Mouse (Mus musculus) embryonic facial prominence, embryonic 10.5 days (tissue): ENCODE data around the gene Pbx3. TPM values are rescaled to one million over a fixed set of nuclear protein-coding genes. Genes with fewer than 3 reads are reported as not detected.
A peak's percentile ranks its signal among the peaks of the same experiment; 100 is the strongest.

Experiments
- DNase-seq: peaks from one replicate; pipeline ENCODE4 v3.0.0-alpha.2; 2017; ENCODE audit warnings: low spot score
- H3K27ac ChIP-seq: fragments of 300-500 bp; sonication (generic); replicated peaks from 2 replicates; pipeline ENCODE4 v1.5.1; 2016; ENCODE audit warnings: mild to moderate bottlenecking
- H3K27me3 ChIP-seq: fragments of 300-500 bp; sonication (generic); replicated peaks from 2 replicates; pipeline ENCODE4 v1.6.1; 2016; ENCODE audit warnings: low read depth, mild to moderate bottlenecking; ENCODE audit not compliant: poor library complexity, severe bottlenecking
- H3K36me3 ChIP-seq: fragments of 300-500 bp; sonication (generic); replicated peaks from 2 replicates; pipeline ENCODE4 v1.6.1; 2016; ENCODE audit warnings: mild to moderate bottlenecking, moderate library complexity
- H3K4me1 ChIP-seq: fragments of 300-500 bp; sonication (generic); 2 replicates; pipeline ENCODE4 v1.6.1; 2016
- H3K4me3 ChIP-seq: fragments of 300-500 bp; sonication (generic); 2 replicates; pipeline ENCODE4 v1.5.1; 2016; ENCODE audit warnings: mild to moderate bottlenecking, moderate library complexity
- H3K9me3 ChIP-seq: fragments of 300-500 bp; sonication (generic); 2 replicates; pipeline ENCODE4 v1.6.1; 2016; ENCODE audit warnings: mild to moderate bottlenecking
- WGBS: fragments of 180-500 bp; shearing (Covaris S2); methylation state at CpG from one replicate; pipeline ENCODE4 v1.1.7; 2016; 5-methylcytosine and 5-hydroxymethylcytosine counted together
- polyA plus RNA-seq: library from polyadenylated mRNA; unstranded; fragments of >200 nt; fragmentation: Nextera tagmentation; extraction: Ambion mirVana; gene quantifications from 2 replicates; pipeline ENCODE4 v1.2.1, GENCODE M21; 2016

Pbx3 gene
- polyA plus RNA-seq, 1 experiment from 2014 or later = 36.7 TPM

GRCm38 (mm10) chr2:34240885-34241284 is 132.1 kb downstream of the Pbx3 start:
- H3K9me3 ChIP-seq = no peaks in the 10 kb centered on the region
- H3K4me3 ChIP-seq = no peak overlapping the region
- H3K36me3 ChIP-seq = no peaks in the 10 kb centered on the region

GRCm38 (mm10) chr2:34239315-34239858 is 133.6 kb downstream of the Pbx3 start:
- Histone ChIP-seq H3K27me3 (no peaks in the 10 kb centered on the region), H3K4me1 (peaks cover 40% of the 10 kb centered on the region), H3K36me3 (no peaks in the 10 kb centered on the region), H3K27ac (no peak overlapping the region), H3K9me3 (no peaks in the 10 kb centered on the region), H3K4me3 (no peak overlapping the region)
- WGBS = 59% methylated on average over 4 of the region's 4 CpGs
- DNase-seq = no peak

More at GRCm38 (mm10) chr2:34240885-34241284, 132.1 kb downstream of the Pbx3 start:
- no peaks in the 10 kb centered on the region for H3K27me3 ChIP-seq
- DNase-seq = no peak
- no peak overlapping the region for H3K27ac ChIP-seq
- peaks cover 27% of the 10 kb centered on the region for H3K4me1 ChIP-seq

GRCm38 (mm10) chr2:34235467-34236075 is 137.4 kb downstream of the Pbx3 start:
- 61% methylated on average over 8 of the region's 8 CpGs for WGBS
- no peaks in the 10 kb centered on the region for H3K27me3 ChIP-seq
- H3K4me1 ChIP-seq = peaks cover 62% of the 10 kb centered on the region
- H3K27ac ChIP-seq = 0 out of 2 replicates have a peak overlapping the region, but pooled peaks have one; percentile 8
- H3K36me3 ChIP-seq = no peaks in the 10 kb centered on the region
- H3K9me3 ChIP-seq = no peaks in the 10 kb centered on the region
- no peak overlapping the region for H3K4me3 ChIP-seq
- DNase-seq = no peak

GRCm38 (mm10) chr2:34234274-34234673 is 138.7 kb downstream of the Pbx3 start:
- Histone ChIP-seq H3K4me1 (peaks cover 67% of the 10 kb centered on the region), H3K27ac (no peak overlapping the region), H3K9me3 (no peaks in the 10 kb centered on the region), H3K4me3 (no peak overlapping the region), H3K27me3 (no peaks in the 10 kb centered on the region), H3K36me3 (no peaks in the 10 kb centered on the region)
- DNase-seq = no peak
- 53% methylated on average over 1 of the region's 1 CpGs for WGBS

GRCm38 (mm10) chr2:34233271-34233670 is 139.7 kb downstream of the Pbx3 start:
- Histone ChIP-seq H3K4me1 (peaks cover 68% of the 10 kb centered on the region), H3K27me3 (no peaks in the 10 kb centered on the region), H3K27ac (no peak overlapping the region), H3K36me3 (no peaks in the 10 kb centered on the region), H3K9me3 (no peaks in the 10 kb centered on the region), H3K4me3 (no peak overlapping the region)
- DNase-seq = no peak
- WGBS = 78% methylated on average over 5 of the region's 5 CpGs

GRCm38 (mm10) chr2:34227688-34228087 is 145.3 kb downstream of the Pbx3 start:
- Histone ChIP-seq H3K4me3 (no peak overlapping the region), H3K27me3 (no peaks in the 10 kb centered on the region), H3K27ac (no peak overlapping the region), H3K36me3 (peaks cover 14% of the 10 kb centered on the region), H3K4me1 (peaks cover 55% of the 10 kb centered on the region), H3K9me3 (no peaks in the 10 kb centered on the region)
- DNase-seq = no peak
- WGBS = 88% methylated on average over 4 of the region's 4 CpGs

- DNase-seq = no peak
- no peak overlapping the region for H3K4me3 ChIP-seq
- H3K36me3 ChIP-seq = peaks cover 18% of the 10 kb centered on the region
- H3K9me3 ChIP-seq = no peaks in the 10 kb centered on the region
- no peak overlapping the region for H3K27ac ChIP-seq
- 72% methylated on average over 6 of the region's 6 CpGs for WGBS
- H3K27me3 ChIP-seq = no peaks in the 10 kb centered on the region
- peaks cover 39% of the 10 kb centered on the region for H3K4me1 ChIP-seq
Measured at GRCm38 (mm10) chr2:34225470-34225869, 147.5 kb downstream of the Pbx3 start.

GRCm38 (mm10) chr2:34221477-34221876 is 151.5 kb downstream of the Pbx3 start:
- no peak for DNase-seq
- Histone ChIP-seq H3K36me3 (peaks cover 18% of the 10 kb centered on the region), H3K27ac (no peak overlapping the region), H3K9me3 (no peaks in the 10 kb centered on the region), H3K4me3 (no peak overlapping the region), H3K4me1 (peaks cover 8% of the 10 kb centered on the region), H3K27me3 (no peaks in the 10 kb centered on the region)
- 87% methylated on average over 3 of the region's 3 CpGs for WGBS

- Histone ChIP-seq H3K27ac (no peak overlapping the region), H3K36me3 (peaks cover 15% of the 10 kb centered on the region), H3K4me3 (no peak overlapping the region), H3K4me1 (no peaks in the 10 kb centered on the region; the same call in 1 of the 2 replicates), H3K9me3 (no peaks in the 10 kb centered on the region), H3K27me3 (no peaks in the 10 kb centered on the region)
- 95% methylated on average over 1 of the region's 1 CpGs for WGBS
- DNase-seq = no peak
Measured at GRCm38 (mm10) chr2:34219150-34219549, 153.8 kb downstream of the Pbx3 start.

- peaks cover 12% of the 10 kb centered on the region for H3K36me3 ChIP-seq
- no peaks in the 10 kb centered on the region for H3K4me1 ChIP-seq
- no peak overlapping the region for H3K27ac ChIP-seq
- H3K9me3 ChIP-seq = no peaks in the 10 kb centered on the region
- H3K4me3 ChIP-seq = no peak overlapping the region
- no peak for DNase-seq
- WGBS = 89% methylated on average over 5 of the region's 5 CpGs
- H3K27me3 ChIP-seq = no peaks in the 10 kb centered on the region
Measured at GRCm38 (mm10) chr2:34217596-34217995, 155.3 kb downstream of the Pbx3 start.

GRCm38 (mm10) chr2:34215496-34215895 is 157.4 kb downstream of the Pbx3 start:
- Histone ChIP-seq H3K36me3 (peaks cover 25% of the 10 kb centered on the region), H3K27me3 (no peaks in the 10 kb centered on the region), H3K27ac (no peak overlapping the region), H3K4me3 (no peak overlapping the region), H3K4me1 (no peaks in the 10 kb centered on the region), H3K9me3 (no peaks in the 10 kb centered on the region)
- DNase-seq = no peak
- 90% methylated on average over 5 of the region's 5 CpGs for WGBS

- Histone ChIP-seq H3K27me3 (no peaks in the 10 kb centered on the region), H3K27ac (no peak overlapping the region), H3K9me3 (no peaks in the 10 kb centered on the region), H3K4me3 (no peak overlapping the region), H3K36me3 (peaks cover 36% of the 10 kb centered on the region), H3K4me1 (no peaks in the 10 kb centered on the region)
- WGBS = 91% methylated on average over 1 of the region's 1 CpGs
- no peak for DNase-seq
Measured at GRCm38 (mm10) chr2:34212418-34212817, 160.5 kb downstream of the Pbx3 start.

- no peaks in the 10 kb centered on the region for H3K4me1 ChIP-seq
- H3K27ac ChIP-seq = no peak overlapping the region
- no peak overlapping the region for H3K4me3 ChIP-seq
- no peaks in the 10 kb centered on the region for H3K27me3 ChIP-seq
- WGBS = 94% methylated on average over 8 of the region's 8 CpGs
- peaks cover 34% of the 10 kb centered on the region for H3K36me3 ChIP-seq
- no peak for DNase-seq
- H3K9me3 ChIP-seq = no peaks in the 10 kb centered on the region
Measured at GRCm38 (mm10) chr2:34204797-34205196, 168.1 kb downstream of the Pbx3 start.
